Mouse (Mus musculus) erythroid progenitor cell, adult 5-6 weeks (primary cell): ENCODE results near the gene Pbx1. TPM values are rescaled to one million over a fixed set of nuclear protein-coding genes. Genes with fewer than 3 reads are reported as not detected.
"Not testable (repeated sequence)": the region's sequence is repeated elsewhere in the genome, so short reads cannot be mapped to it uniquely, and the experiment has no call there.

Source experiments
- ATAC-seq: replicated peaks from 2 replicates; pipeline ENCODE4 v1.8.0; 2016; ENCODE audit warnings: moderate number of reproducible peaks, mild to moderate bottlenecking, moderate TSS enrichment, inconsistent platforms; ENCODE audit not compliant: poor library complexity, low FRiP score, severe bottlenecking
- total RNA-seq, 2 experiments: library from RNA; stranded (forward) in 1 of 2; stranded (reverse) in 1 of 2; fragments of 150-400 nt in 1 of 2; fragments of 186-747, 209-891 nt in 1 of 2; gene quantifications; 2 replicates each; pipeline versions ENCODE4 v1.2.3 to v1.2.4; 2015 to 2017; ENCODE audit warnings: low replicate concordance in 2 of 2

Pbx1 gene
- total RNA-seq (2015; ENCODE audit: low replicate concordance), result 2.5 and 4.6 TPM in 2 replicates
- 1.3 and 2.1 TPM in 2 replicates for total RNA-seq (2017; ENCODE audit: low replicate concordance)

DNA sequence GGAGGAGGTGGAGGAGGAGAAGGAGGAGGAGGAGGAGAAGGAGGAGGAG is at the start of gene Pbx1:
Pbx1 (minus strand) TSS at position 39 of the 49 bp plus-strand sequence.
- not testable (repeated sequence) for ATAC-seq

DNA sequence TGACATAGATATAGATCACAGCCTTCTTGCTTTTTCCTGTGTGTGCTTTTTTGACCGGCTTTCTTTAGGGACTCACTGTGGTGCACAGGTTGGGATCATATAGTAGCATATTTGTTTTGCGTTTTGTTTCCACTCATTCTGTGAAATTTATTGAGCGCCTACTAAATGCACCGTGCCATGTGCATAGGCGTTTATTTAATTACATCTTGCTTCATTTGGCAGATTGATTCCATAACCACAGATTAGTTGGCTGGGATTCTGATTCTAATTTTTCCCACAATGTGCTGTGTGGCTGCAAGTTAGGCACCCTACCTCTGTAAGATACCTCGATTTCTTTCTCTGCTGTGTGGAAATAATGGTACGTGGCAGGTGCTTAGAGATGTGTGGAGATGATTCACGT is 47.6 kb upstream of the Pbx1 start:
- no peak for ATAC-seq

DNA sequence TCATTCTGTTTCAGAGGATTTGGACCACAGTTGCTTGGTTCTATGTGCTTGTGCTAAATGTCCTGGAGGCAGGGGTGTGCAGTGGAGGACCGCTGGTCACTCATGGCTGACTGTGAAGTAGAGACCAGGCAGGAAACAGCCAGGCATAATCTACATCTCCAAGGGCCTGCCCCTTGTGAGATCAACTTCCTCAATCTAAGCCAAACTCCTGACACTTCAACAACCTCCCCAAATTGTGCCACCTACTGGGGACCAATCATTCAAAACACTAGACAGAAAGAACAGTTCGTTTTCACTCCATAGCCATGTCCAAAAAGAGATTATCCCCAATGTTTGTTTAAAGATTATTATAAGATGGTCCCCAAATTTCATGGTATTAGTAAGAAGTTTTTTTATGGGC is 46.8 kb upstream of the Pbx1 start:
- ATAC-seq, result no peak

DNA sequence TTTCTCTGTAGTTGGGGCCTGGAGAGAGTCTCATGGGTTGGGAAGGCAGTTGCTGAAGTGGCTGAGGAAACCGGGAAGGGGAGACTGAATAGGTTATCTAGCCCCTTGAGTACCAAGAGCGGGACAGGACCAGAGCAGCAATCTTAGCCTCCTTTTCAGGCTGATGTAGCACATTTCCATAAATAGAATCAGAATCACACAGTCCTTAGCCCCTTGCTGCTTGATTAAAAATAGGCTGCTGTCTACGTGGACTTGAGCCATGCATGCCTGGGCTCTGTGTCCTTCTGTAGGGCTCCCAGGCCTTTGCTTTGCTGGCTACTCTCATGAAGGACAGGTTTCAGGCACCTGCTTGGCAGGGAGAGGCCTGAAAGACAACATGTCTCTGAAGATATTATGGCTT is 44.8 kb upstream of the Pbx1 start:
- ATAC-seq, result no peak

DNA sequence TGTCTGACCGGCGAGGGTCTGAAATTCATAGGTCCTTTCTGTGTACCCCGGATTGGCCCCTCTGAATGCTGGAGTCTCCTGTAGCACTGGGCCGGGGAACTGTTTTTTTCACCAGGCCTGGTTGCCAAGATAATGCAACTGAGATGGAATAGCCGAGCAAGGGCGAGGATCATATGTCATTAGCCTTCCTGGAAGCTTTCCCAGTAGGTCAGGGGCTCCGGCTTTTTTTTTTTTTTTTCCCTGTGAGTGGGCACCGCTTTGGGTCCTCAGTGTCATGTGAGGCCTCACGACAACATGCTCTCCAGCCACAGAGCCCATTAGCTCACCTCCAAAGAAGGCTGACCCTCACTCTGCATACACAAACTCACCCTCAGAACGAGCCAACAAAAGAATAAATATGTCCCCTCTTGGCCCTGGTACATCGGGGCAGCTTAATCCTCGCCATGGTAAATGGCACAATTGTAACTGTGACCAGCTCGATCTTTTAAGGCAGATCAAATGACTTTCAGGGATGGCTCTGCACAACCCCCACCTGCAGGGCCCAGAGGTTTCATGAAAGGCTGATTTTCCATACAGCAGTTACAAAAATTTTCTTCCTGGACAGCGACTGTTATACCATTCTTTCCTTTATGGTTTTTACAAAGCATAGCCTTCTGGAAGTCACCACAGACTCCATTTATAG is 44.3 kb upstream of the Pbx1 start:
- ATAC-seq, result no peak

DNA sequence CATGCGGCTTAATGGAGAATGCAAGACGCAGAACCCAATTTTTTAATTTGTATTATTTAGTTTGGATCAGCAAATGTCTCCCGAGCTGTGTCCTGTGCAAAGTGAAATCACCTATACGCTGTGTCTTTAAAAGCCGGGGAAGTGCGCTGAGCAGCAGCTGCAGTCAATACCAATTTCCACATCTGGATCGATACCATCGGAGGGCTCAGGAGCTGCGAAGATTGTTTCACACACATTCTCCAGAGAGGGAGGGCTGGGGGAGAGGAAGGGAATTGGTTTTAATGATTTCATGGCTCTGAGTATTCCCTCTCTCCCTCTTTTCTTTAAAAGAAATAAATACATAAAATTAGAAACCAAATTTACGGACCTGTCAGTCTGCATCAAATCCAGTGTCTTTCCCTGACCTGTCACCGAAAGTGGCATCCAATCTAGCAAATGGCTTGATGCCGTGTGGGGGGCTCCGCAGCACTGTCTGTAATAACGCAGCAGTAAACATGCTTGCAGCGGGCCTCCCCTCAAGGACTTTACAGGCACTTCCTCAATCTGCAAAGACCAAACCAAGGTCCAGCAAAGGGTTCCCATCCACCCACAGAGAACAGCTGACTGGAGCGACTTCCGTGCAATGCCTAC is 43.6 kb upstream of the Pbx1 start:
- ATAC-seq, result no peak

DNA sequence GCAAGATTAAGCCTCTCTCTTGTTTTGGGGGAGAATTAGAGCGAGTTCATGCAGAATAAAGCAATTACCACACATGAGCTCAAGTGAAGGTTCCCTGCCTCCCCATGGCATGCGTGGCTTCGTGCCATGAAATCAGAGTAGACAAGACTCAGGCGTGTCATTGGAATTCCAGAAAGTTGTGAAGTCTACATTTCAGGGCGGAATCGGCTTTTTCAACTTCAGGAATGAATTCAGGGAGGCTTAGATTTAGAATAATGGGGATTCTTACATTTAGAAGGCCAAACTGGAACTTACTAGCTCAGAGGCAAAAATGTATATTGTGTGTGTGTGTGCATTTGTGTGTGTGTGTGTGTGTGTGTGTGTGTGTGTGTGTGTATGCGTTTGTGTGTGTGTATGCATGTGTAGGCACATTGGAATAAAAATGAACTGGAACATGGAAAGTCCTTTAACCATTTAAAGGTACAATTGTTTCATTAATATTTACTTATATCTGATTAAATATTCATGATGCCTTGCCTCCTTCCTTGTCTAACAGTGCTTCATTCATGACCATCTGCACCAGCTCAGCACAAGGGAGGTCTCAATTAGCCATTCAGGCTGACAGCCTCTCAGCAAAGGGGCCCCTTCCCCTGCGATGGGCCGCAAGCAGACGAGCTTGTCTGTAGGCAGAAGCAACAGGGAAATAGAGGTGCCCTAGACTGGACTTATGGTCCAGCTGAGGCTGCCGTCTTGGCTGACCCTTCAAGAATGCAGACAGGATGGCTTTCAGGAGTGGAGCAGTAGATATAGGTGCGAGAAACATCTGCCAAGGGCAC is 41.4 kb upstream of the Pbx1 start:
- no peak for ATAC-seq

DNA sequence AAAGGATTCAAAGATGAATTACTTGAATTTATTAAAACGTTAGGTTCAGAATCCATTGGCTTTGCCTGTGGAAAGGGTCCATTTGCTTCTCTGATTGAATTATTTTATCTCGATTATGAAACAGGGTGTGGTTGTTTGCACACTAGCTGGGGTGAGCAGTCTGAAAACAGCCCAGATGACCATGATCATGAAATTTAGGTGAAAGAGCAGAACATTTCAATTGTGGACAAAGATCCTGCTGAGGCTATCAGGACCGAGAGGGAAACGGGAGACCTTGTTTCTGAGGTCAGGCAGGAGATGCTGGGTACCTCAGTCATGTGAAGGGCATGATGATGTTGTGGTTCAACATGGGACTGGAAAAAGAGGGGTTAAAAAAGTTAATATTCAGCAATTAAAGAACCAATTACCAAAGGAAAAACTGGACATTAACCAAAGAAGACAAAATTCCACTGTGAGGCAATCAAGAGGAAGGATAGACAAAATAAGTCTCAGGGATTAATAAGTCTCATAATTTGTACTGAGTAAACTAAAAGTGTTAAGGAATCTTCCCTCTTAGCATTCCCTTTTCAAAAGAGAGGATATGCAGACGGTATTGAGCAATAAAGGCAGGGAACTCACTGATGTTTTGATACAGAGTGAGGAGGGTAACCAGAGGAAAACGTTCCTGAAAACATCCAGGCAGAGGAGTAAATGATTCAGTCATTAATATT is 40.6 kb upstream of the Pbx1 start:
- ATAC-seq, result no peak

DNA sequence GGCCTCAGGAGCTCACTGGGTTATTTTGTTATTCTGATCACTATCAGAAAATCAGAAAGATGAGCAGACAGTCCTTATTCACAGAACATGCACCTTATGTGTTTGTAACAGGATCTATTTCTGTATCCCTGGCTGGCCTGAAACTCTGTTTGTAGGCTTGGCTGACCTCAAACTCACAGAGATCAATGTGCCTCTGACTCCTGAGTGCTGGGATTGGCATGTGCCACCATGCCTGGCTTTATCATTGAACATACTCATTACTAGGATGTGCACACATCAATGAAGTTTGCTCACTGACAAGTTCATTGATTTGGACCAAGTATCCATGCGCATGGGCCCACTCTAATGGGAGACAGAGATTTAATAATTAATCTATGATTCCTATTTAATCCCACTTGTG is 27.4 kb upstream of the Pbx1 start:
- no peak for ATAC-seq

DNA sequence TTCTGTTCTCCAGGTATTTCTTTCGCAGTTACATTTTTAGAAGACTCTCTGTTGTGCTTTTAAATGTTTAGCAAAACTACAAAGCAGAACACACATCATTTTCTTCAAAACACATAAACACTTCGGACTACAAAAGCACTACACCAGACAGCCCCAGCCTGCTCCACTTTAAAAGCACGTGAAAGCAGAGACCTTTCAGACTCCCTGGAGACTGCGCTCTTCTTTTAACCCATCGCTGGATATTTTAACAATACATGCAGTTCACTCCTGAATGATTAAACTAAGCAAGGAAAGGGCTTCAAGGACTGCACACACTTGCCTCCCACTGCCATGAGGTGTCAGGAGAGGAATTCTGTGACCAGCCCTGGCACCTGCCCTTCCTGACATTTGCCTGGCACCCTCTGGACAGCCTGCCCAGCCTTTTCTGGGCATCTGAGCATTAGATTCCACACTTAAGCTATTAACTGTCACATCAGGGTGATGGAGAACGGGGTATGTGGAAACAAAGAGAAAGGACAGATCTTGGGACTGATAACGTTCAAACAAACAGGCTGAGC is 25.2 kb upstream of the Pbx1 start:
- ATAC-seq, result no peak

DNA sequence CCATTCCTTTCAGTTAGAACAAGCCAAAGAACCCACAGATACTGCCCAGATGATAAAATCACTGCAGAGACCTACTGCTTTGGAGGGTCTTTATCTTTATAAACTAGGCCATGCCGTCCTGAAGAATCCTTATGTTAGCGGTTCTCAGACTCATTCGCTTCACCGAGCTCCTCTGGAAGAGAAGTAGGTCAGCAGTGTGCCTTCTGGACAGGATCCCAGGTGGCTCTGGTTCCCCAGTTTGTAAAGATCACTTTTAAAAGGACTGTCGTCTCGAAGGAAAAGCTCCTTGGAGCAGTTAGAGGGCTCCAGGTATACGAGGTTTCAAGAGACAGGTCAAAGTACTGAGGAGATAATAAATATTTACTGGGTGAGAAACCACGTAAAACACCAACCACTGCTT is 23.1 kb upstream of the Pbx1 start:
- ATAC-seq, result no peak

DNA sequence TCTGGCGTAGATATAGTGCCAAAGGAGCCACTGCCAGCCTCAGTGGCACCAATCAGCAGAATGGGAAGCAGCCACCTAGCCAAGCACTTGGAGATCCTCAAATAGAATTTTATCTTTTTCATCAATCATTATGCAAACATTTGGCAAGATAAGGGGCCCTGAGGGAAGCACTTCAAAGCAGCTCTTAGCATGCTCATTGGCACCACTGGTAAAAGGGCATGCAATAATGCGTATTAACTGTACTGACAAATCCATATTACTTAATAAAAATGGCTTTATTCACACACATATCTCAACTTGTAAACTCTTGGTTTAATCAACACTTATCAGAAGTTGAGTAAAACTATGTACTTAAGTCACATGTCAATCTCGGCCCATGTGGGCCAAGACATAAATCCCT is 1.6 kb upstream of the Pbx1 start:
- ATAC-seq, result no peak

DNA sequence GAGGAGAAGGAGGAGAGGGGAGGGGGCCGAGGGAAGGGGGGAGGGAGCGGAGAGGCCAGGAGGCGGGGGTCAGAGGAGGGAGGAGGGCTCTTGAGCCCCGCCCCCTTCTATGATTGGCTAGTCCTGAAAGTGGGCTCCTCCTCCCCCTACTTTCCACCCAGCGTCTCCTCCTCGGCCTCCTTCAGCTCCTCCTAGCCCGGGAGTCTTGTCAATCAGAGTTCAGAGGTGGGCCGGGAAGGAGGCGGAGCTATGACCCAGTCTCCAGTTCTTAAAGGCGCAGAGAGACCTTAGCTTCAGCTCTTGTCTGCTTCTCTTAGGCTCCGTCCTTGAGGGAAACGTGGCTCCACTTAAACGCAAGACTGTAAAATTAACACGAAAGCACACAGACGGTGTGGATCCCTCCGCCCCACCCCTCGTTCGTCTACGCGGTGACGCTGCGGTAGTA is 233 bp upstream of the Pbx1 start:
- peak; percentile 99 for ATAC-seq

DNA sequence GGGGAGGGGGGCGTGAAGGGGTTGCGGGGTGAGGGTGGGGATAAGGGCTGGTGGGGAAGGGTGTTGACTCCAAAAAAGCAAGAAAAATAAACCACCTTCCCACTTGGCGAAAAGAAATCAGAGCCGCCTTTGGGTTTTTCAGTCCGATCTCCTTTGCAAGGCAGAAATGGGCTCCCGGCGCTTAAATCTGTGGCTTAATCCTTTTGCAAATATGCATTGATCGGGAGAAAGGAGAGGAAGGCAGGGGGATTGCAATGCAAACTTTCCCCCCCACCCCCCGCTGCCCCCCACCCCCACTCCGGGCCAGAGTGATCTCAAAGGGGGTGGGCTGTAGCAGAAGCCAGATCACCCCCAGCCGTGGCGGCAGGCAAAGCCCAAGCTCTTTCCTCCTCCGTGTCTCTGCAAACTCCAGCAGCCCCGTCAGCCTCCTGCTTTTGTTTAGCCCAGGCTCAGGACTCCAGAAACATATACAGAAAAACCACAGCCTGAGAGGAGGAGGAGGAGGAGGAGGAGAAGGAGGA is 299 bp downstream of the Pbx1 start:
- no peak for ATAC-seq

DNA sequence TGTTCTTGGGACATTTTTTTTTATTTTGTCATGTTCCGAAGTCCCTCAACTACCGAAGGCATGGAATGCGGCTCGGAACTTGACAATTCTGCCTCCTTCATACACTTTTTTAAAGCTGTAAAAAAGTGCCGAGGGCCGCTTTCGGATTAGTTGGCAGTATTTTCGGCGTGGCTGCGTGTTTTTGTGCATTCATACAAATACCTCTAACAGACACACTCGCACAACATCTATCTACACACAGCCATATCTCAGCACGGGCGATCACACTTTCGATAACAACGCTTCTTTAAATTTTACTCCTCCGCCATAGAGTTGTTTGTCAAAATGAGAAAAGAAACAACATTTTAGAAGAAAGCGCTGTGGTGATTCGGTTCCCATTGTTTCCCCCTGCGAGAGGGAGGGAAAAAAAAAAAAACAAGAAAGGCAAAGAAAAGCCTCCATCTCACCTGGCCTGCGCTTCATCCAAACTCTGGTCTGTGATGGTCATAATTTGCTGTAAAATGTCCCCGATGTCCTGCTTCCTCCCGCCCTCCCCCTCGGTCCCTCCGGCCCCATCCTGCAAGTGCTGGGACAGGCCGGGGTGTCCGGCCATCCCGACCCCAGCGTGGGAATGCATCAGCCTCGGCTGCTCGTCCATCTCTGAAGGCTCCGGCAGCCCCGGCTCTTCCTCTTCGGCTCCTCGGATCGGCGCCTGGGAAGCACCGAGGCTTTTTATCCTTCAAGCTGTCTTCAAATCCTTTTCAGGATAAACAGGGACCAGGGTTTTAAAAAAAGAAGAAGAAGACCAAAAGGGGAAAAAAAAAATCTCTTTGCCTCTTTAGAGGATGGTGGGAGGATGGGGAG is 981 bp downstream of the Pbx1 start:
- ATAC-seq, result no peak

DNA sequence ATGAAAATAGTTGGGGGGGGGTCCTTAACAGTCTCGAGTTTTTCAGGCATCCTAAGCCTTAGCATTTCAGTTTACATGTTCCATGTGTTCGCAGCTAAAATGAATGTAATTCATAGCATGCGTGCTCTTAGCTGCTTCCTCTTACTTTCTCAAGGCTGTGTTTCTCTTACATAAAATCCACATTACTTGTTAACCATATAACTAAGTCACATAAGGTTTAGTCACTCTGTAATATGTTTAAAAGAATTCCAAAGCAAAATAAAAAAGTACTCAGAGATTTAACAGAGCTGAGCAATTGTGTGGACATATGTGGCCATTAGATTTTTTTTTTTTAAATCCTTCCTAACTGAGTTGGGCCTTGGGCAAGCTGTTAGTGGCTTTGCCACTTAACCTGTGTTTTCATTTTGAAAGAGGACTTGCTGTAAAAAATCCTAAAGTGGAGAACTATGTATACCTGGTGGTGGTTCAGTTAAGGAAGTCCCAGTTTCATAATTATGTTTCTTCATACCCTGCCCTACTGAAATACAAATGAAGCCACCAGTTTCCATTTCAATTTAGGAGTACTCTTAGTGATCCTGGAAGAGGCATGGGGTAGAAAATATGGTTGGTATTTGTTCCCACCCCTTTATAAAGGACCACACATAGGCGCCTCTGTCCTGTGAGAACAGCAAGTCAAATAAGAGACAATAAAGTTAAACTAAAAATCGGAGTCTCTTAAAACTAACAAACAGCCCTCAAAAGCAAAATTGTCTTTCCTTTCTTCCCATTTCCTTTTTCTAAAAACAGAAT is 2.0 kb downstream of the Pbx1 start:
- no peak for ATAC-seq

DNA sequence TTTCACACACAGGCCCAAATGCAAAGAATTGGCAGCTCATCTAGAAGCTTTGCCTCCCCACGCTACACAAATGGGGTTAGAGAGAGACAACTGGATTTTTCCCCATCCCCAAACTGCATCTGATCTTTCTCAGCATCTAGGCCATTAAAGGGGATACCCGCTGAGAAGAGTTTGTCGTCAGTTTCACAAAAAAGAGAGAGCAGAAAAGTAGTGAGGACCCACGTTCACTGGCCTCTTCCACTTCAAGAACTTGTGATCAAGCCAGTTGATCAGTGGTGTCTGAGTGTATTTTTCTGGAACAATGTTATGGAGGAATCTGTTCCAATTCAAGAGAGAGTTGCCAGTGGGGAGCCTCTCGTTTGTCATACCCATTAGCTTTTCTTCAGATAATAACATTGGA is 2.7 kb downstream of the Pbx1 start:
- ATAC-seq, result no peak

DNA sequence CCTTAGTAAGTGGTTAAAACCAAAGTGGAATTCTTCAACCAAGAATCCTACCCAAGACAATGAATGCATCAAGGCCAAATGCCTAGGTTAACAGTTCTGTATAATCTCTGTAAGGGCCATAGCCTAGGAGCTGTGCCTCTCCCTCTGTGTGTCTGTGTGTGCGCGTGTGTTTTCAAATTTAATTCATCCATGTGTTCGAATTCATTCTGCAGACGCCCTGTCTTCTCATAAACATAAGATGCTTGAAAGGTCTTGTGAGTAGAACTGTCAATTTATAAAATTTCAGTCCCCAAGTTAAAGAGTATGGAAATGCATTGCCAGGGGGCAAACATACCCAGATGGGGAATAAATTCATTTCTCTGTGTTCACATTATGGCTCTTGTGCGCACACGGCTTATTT is 3.8 kb downstream of the Pbx1 start:
- ATAC-seq, result no peak

DNA sequence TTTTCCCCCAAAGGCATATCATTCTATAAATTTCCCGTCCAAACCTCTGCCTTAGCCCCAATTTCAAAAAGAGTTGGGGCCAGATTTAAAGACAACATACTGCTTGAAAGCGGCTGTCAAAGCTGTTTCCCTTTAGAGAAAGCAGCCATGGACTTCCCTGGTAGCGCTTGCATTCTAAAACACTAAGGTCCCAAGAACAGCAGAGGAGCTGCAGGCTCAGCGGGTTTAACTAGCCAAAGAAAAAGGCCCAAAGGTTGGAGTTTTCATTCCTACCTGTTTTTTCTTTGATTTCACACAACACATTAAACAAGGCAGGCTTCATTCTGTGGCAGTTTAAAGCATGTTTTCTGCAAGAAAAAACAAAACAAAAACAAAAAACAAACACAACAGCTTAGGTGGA is 4.5 kb downstream of the Pbx1 start:
- ATAC-seq, result no peak
